Mouse (Mus musculus) natural killer cell, adult 2 months (primary cell): ENCODE data around the gene Snx1.

Source experiments
- DNase-seq, 2 experiments: peaks; one replicate each; pipeline ENCODE4 v3.0.0; 2022; ENCODE audit warnings: low spot score in 2 of 2

Gene Snx1

DNA sequence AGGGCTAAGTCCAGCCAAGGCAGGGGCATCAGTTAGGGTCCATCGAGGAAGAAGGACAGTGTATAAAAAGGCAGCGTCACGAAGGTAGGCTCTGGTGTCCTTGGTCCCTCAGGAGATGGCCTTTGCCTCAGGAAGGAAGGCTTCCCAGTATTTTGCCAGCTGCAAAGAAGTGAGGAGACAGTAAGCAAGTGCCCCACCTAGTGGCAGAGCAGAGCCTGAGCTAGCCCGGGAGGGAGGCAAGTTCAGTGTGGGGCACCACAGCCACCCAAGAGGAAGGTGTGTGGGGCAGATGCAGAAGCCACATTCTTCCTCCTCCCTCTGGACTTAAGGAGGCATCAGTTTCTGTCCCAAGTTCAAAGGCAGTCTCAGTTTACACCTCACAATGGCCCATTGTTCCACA is 38.0 kb downstream of the Snx1 start:
- DNase-seq, result no peak

DNA sequence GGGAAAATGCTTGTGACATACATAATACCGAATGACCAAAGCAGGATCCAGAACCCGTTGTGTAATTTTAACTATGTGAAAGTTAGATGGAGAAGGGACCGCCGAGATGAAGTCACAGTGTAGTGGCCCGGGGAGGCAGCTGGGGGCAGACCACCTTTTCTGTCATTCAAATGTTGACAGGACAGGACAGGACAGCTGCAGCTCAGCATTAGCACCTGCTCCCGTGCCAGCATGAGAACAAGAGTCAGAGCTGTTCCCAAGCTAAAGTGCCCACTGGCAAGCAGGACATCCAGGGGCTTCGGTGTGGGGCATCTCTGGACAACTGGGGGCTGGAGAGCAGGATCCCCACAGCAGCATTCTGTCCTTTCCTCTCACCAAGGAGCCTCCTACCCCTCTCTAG is 39.3 kb downstream of the Snx1 start:
- no peak for DNase-seq

DNA sequence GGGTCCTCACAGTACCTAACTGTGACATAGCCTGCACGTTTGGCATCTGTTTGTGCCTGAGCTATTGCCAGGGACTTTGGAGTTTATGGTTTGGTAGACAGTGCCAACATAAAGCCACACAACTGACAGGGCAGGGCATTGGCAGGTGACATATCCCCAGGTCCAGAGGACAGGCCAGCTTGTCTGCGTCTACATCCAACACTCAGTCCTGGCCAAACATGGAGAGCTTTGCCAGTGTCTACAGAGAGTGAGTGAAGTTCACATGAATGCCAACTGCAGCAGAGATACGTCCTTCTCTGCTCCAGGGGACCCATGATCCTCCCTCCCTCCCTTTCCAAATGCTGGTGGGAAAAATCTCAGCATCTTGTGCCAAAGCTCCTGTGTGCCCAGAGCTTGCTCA is 42.2 kb downstream of the Snx1 start:
- no peak for DNase-seq

DNA sequence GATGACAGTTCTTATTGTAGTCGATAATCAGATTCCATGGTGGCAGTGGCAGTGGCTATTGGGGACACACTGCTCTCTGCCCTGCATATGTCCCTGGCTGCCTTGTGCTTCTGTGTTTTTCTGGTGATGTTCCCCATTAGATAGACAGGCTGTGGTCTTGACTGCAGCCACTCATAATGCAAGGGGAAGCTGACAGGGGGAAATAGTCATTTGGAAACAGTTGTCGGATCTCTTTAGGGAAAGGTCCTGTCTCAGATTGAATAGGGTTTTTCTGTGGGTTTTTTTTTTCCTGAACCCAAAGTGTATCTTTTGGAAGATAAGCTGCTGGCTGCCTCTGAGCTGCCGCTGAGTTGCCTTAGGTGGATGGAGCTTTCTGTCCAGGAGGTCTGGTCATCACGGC is 44.4 kb downstream of the Snx1 start:
- no peak for DNase-seq

DNA sequence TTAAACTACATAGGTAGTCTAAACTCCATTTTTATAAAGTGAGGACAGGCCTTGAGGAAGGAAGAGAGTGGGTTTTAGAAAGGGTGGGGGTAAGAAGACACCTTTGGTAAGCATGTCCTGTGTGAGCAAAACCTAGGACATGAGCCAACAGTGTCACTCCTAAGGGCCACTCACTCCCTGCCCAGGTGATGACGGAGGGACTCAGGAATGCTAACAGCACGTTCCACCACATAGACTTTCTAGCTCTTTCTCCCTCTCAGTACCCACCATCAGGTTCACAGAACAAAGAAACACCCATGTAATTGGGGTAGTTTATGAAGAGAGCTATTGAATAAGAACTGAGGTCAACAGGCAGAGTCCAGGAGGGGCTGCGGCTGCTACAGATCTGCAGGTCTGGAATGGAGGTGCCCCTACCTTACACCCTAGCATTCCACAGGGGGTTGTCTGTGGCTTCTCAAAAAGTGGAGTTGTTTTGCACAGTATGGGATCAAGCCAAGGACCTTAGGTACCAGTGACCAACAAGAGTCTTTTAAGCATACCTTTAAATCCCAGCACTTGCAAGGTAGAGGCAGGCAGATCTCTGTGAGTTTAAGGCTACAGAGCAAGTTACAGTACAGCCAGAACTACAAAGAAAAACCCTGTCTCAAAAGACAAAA is 45.5 kb downstream of the Snx1 start:
- no peak for DNase-seq

DNA sequence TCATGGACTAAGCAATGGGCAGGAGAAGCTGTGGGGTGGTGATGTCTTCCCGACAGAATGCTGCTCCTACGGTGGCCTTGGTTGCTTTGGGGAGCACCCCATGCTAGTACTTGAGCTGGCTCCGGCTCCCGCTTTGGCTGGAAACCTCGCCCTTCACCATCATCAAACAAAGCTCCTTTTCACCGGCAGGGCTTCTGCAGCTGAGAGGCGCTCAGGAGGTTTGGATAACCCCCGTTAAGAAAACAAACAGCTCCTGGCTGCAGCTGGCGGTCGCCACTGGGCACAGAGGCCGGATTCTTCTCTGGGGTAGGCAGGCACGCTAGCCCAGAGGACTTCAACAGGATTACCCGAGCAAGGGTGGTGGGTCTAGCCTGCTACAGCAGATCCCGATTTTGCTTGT is 47.9 kb downstream of the Snx1 start:
- no peak for DNase-seq

DNA sequence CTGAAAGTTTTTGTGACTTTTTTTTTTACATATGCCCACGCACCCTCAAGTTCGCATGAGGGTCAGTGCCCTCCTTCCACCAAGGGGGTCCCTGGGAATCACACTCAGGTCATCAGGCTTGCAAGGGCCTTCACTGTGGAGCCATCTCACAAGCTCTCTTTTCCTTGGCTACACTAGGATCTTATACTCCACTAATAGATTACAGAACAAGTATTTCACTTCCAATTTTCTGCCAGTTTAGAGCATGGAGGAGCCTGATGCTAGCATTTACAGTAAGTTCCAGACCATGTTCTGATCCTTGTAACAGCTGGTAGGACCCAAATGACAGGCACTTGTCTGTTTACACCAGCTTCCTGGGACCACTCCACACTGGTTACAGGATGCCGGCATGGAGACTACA is 48.3 kb downstream of the Snx1 start:
- no peak for DNase-seq

DNA sequence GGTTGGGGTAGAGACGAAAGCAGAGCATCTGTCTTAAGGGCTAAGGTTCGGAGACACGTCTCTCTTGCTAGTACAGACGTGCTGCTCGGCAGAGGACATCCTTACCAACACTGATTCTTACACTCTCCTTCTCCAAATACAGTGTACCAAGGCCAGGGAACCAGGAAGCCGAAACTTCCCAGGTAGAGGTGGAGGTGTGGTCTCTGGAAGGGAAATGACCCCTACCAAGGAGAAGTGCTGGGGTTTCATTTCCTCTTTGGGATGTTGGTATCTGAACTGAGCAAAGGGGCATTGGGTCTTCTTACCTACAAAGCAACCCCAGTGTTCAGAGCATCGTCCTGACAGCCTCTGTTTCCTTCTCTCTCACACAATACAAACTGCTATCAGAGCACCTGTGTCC is 53.6 kb downstream of the Snx1 start:
- DNase-seq, result no peak

DNA sequence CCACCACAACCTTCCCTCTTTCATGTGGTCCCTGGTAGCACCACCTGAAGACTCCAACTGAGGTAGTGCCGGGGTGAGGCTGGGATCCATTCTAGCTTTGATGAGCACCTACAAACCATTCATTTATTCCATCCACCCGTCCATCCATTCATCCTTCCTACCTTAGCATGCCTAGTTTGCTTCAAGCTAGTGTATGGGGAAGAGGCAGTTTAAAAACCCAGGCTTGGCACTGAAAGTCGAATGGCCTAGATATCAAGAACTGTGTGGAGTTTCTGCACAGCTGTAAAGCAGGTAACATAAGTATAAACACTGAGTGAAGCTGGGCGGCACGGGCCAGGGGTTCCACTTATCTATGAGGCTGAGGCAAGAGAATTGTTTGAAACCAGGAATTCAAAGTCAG is 56.2 kb downstream of the Snx1 start:
- no peak for DNase-seq

DNA sequence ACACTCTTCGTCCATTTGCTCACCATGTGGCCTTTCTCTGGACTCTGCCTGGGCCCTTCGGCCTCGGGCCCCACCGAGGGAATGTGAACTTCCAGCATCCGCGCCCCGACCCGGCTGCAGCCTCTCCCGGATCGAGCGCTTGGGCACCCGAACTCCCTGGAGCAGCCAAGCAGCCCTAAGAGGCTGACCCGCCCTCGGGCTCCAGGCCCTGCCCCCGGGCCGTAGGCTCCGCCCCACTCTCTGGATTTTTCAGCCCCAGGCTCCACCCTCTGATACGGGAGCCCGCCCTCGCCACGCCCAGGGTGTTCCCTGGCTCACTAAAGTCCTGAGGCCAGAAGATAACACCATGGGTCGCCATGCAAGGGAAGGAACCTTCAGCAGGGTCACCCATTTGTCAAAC is 56.8 kb downstream of the Snx1 start, which contains the start of gene Snx22:
Gene Snx22 (minus strand): TSS at position 137 of the 400 bp plus-strand sequence.
- peak; percentile 52 to 67 for DNase-seq

DNA sequence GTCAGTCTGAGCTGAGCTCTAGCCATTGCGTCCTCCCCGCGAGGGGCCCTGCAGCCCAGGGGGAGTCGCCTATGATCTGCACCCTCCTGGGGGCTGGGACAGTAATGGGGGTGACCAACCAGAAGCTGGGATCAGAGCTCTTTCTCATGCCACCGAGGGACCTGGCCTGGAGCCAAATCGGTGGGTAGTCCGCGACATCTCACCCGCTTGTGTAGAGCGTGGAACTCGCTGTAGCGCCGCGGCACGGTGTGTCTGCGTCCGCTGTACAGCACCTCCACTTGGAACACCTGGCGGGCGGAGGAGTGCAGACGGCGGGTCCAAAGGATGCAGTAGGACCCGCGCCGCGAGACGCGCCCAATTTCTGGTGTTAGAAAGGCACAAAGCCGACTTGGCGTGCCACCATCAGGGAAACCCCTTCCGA is 57.4 kb downstream of the Snx1 start:
- peak in 1 of 2 experiments; percentile 14 for DNase-seq

DNA sequence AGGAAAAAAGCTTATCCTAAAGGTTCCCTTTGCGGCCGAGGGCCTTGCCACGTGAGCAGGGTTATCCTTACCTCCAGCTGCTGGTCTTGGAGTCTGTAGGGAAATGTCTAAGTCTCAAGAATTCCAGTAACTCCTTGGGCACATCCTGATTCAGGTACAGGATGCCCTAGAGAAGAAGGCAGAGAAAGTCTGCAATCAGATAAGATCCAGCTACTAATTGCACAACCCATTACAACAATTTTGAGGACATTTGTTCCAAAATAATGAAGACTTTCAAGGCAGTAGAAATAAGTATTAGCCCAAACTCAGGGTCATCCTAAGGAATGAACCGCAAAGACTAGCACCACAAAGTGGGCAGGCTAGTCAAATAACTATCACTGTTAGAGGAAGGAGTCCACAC is 58.3 kb downstream of the Snx1 start:
- no peak for DNase-seq

DNA sequence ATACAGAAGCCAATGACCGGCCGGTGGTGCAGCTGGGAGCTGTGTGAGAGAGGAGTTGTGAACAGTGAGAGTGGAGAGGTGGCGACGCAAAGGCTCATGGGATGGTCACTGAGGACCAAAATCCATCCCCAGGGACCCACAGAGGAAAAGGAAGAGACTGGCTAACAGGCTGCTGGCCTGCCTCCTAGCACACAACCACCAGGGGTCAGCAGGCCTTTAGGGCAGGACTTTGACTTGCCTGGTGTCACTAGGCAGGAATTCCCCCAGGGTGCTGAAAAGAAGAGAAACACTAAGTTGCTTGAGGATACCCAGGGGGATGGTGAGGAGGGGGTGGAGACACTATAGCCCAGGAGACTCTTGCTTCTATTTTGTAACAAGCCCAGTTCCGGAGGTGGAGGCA is 58.8 kb downstream of the Snx1 start:
- peak in 1 of 2 experiments; percentile 28 for DNase-seq

DNA sequence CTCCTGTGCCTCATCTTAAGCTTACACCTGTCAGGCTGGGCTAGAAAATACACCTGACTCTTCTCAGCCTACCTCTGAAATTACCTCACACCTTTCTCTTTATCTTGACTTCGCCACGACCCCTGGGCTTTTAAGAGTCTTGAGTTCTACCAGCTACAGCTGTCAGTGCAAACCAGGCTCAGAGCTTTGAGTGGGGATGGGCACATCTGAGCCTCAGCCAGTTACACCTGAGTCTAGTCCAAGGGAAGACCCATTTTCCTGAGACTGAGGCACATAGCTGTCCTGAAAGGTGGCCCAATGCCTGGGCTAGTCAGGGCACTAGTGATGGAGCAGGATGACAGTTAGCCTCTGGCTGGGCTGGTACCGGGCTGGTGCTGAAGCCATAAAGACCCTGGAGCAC is 59.6 kb downstream of the Snx1 start:
- DNase-seq, result no peak

DNA sequence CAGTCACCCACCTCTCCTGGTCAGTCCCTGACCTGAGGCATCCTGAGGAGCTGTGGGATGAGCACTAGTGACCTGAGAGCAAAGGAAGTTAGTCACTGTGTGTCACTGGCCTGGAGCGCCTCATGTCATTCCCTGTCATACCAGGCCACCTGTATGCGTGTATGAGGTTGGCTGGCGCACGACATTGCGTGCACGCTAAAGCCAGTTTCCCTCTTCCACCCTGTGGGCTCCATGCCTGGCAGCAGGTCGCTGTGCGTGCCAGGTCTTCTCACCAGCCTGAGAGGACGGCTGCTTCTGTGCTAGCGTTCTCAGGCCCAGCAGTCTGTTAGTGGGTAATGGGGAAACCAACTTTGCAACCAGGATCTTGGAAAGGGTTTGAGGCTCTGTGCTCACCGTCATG is 62.1 kb downstream of the Snx1 start:
- DNase-seq, result no peak

DNA sequence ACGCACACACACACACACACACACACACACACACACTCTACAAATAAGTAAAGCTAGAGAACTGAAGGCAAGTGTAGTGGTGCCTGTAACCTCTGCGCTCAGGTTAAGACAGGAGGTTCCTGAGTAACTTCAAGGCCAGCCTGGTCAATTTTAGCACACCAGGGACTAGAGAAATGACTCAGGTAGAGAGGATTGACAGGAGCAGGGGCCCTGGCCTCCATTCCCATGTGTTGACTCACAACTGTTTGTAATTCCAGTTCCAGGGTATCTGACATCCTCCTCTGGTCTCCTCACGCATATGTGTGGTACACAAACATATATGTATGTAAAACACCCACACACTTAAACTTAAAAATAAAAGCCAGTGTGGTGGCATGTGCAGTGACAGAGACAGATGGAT is 62.9 kb downstream of the Snx1 start:
- no peak for DNase-seq

DNA sequence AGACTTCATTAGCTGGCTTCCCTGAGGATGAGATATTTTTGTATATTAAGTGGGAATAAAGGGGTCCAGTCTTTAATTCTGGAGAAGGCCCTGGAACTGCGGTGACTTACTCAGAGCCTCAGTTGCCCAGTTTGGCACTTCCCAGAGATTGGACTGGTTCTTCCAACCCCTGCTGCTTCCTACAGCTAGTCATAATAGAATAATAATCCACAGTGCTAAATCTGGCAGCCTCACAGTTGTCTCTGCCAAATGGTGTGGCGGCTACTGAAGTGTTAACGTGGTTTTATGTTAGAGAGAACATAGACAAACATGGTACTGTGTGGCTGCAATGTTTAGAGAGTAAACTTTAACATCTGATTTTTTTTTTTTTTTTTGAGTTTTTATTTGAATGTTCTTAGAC is 64.7 kb downstream of the Snx1 start:
- DNase-seq, result no peak

DNA sequence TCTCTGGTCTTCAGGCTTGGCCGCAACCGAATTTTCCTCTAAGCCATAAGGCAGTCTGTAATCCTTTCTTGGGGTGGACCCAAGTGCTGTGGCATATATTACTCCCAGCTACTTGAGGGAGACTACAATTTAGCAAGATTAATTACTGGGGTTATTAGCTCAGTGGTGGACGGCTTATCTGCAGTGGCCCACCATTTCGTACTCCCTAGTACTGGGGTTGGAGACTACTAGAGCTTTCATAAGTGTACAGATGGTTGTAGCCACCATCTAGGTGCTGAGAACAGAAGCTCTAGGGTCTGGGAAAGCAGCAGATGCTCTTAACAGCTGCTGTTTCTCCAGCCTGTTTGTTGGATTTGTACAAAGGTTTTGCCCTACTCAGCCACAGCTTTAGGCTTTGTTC is 65.4 kb downstream of the Snx1 start:
- no peak for DNase-seq

DNA sequence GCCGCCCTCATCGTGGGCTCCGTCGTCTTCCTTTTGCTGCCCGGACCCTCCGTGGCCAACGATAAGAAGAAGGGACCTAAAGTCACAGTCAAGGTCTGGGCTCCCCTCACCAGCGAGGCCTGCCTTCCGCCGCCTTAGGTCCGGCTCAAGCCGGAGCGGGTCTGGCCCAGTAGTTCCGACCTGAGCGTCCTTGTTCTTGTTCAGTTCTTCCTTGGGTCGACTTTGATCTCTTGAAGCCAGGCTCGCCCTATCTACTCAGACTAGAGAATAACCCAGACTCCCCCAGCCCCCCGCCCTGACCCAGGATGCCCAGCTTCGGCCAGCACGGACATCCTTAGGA is 66.1 kb downstream of the Snx1 start:
- no peak for DNase-seq

DNA sequence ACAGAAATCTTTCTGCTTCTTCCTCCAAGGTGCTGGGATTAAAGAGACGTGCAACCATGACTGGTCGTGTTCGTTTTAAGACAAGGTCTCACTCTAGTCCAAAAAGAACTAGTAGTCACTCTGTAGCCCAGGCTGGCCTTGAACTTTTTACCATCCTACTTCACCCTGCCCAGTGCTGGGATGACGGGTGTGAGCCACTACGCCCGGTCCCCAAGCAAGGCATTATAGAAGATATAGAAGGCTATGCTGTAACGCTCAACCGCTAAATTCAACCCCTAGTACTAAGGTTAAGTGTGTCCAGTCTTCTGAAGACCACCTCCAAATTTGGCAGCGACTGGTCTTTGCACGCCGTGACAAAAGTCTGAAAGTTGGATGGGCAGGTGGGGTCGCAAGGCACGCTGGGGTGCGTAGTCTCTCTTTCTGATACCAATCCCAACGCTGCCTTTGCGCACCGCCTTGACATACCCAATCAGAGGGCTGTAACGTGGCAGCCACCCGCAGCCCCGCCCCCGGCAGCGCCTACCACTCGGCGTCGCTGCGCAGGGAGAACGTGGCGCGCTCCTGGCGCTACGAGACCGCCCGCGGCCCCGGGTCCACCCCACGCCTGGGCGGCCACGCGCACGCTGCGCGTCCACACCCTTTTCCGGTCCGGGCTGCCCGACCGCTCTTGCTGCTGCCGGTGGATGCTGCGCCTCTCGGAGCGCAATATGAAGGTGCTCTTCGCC is 66.6 kb downstream of the Snx1 start, which contains the start of gene Ppib:
Gene Ppib (plus strand): TSS at position 640 of the 725 bp plus-strand sequence.
- DNase-seq, result peak; percentile 94 to 95

DNA sequence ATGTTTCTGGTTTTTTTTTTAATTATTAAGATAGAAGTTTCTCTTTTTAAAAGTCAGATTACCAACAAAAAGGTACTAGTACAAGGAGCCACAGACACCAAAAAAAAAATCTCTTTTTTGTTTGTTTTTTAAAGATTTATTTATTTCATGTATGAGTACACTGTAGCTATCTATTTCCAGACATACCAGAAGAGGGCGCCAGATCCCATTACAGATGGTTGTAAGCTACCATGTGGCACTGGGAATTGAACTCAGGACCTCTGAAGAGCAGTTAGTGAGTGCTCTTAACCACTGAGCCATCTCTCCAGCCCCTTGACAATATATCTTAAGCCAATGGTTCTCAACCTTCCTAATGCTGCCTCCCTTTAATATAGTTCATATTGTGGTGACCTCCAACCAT is 72.8 kb downstream of the Snx1 start:
- no peak for DNase-seq

DNA sequence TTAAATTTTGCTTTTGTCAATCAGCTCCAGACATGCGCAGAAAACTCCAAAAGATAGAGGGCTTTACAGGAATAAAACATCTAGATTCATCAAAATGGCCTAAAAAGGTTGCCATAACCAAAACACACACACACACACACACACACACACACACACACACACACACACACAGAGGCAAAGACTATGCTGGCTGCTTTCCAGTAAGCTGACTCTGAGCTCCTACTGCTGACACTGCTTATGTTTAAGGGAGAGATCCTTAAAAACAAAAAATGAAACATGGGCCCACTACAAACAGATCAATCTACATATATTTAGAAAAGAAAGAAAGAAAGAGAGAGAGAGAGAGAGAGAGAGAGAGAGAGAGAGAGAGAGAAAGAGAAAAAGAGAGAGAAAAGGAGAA is 73.7 kb downstream of the Snx1 start:
- DNase-seq, result no peak

DNA sequence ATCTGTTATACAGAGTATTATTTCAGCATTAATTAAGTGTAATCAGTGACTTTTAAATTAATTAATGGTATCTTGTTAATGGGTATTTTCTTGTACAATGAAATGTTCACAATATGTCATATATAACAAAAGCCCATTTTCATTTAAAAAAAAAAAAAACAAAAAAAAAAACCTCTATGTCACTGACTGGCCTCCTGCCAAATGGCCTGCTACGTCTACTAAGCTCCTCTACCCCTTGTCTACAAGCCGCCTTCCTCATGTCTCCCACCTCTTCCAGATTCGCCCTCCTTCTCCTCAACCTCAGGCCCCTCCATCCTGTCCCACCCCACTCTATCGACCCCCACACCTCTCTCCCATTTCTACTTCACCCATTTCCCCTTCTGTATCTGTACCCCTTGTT is 74.9 kb downstream of the Snx1 start:
- DNase-seq, result no peak
